Mouse (Mus musculus) liver, adult (tissue): ENCODE data around the gene Ccr1.

Experiments used
- GATA4 ChIP-seq: IDR thresholded peaks from 2 replicates; pipeline ENCODE4 v1.6.1; 2014; ENCODE audit warnings: mild to moderate bottlenecking, low read length; ENCODE audit not compliant: insufficient replicate concordance

The Ccr1 gene

DNA sequence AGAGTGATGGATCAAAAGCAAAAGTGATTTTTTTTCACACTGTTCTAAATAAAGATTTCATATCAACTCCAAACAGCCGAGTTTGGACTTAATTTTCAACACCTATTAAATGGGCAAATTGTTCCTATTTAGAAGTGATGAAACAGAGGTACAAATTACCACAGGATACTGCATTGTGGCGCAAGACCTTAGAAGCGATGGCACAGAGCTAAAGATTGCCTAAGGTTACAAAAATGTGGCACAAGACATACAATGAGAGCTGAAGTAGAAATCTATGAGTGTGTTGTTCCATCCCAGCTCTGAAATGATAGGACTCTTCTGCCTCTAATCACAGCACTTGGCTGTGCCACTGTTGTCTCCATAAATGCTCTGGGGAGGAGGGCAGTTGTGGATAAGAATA, 3.7 kb downstream of the Ccr1 start:
- no peak for TF ChIP-seq GATA4

DNA sequence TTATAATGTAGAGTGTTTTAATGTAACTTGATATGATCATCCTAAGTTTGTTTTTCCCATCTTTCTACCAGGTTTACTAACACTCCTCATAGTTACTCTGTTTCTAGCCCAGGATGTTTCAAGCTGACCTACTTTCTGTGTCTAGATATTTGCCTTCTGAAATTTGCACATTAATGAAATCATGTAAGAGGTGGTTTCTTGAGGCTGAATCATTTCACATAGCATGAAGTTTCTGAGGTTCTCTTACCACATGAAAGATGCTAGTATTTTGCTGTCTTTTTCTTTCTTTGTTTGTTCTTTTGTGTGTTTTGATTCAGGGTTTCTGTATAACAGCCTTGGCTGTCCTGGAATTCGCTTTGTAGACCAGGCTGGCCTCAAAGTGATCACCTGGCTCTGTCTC, 8.3 kb downstream of the Ccr1 start:
- TF ChIP-seq GATA4 = no peak

DNA sequence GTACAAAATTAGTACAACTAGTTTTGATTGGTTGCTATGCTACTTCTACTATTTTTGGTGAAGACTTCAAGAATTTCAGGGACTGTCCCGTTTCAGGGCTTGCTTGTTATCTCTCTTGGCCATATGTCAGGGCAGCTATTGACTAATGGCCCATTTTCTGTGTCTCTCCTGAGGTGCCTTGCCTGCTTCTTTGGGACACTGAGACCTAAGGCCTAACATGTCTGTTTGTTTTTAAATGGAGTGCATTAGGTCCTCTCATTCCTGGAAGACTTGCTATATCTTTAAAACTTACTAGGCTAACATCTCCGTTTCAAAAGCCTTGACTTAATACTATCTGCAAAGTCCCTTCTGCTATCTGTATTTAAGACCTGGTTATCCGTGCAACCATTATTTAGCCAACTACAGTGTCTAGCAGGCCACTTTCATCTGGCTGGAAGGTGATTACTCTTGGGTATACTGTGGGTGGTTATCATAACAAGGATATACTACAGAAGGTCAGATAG, 10.5 kb downstream of the Ccr1 start:
- TF ChIP-seq GATA4 = no peak

DNA sequence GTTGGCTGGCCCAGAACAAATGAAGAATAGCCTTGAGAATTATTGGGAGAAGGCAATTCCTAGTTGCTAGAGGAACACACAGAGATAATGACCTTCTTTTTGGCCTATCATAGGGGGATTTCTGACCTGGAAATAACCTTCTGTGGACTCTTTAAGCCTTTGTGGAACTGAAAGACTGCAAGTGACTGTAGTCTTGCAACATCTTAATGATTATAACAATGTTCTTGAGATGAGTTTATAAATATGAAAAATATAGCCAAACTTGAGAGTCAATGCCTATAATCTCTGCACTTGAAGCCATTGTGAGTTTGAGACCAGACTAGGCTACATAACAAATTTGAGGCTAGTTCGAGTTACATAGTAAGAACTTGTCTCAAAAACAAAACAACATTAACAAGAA, 11.6 kb downstream of the Ccr1 start:
- TF ChIP-seq GATA4 = no peak

DNA sequence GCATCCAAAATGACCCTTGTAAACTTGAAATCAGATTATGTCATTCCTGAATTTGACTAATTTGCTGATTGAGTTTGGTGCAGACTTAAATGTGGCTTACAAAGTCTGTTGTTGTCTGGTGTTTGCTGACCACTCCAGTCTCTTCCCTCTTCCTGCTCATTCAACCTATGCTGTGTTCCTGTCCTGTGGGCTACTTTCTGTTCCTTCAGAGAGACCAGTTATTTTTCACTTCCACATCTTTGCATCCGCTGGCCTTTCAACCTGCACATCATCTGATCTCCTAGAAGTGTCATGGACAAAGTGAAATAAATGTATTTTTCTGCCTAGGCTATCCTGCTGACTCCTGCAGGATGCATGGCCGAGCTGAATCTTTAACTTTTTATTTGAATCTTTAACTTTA, 14.9 kb downstream of the Ccr1 start:
- TF ChIP-seq GATA4 = no peak

DNA sequence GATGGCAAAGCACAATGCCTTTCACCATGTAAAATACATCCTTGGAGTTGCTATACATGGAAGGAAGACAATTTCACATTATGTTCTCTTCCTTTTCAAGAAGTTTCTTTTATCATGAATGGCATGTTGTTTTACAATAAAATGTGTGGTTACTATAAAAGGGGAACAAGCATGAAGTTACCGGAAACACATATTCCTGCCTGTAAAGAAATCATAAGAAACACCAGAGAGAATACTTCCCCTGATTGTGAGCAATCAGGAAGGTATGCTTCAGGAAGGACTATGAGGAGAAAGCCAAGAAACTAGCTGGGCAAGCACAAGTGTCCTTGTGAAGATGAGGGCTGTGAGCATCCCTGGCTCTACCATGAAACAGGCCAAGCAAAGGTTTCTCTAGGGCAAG, 17.3 kb downstream of the Ccr1 start:
- TF ChIP-seq GATA4 = no peak

DNA sequence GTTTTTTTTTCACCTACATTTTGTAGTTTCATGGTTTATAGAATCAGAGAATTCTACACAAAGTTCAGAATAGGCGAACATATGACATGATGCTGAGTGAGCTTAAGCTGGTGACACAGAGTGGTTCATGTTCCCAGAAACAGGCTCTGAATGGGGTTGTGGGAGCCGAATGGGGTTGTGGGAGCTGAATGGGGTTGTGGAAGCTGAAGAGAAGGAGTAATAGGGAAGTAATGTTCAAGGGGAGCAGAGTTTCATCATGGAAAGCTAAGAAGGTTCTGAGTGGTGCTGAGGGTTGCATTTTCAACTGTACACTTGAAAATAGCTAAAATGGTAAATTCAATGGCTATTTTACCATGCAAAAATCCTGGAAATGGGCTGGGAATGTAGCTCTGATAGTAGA, 19.1 kb downstream of the Ccr1 start:
- TF ChIP-seq GATA4 = no peak

DNA sequence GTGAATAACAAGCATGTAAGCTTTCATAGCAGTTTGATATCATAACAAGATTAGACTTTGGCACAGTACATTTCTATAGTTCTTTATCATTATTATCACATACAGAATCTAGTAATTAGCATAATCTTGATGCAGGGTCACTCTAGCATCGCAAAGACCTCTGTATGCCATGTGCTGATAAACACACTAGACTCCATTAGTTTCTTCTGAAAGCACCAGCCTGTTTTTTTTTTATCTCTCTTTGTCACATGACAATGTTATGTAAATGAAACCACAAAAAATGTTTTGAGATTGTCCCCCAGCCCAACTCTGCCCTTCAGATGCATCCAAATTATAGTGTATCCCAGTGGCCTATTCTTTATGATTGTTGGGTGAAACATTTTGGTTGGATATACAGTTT, 20.7 kb downstream of the Ccr1 start:
- TF ChIP-seq GATA4 = no peak

DNA sequence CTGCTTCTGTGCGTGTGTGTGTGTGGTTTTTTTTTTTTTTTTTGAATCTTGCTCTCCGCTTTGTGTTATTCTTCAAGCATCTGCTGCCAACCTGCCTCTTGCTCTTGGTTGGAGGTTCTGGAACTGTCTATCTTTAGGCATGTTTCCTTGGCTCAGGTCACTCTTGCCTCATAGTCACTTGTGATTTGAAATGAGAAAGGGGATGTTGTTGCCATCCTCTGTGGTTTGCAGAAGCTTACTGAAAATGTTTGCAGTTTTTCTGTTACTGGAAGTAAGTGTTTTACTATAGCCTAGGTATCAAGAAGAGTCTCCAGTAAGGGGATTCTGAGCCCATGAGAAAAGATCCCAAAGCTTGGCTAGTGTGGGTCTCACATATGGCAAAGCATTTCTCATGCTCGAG, 26.5 kb downstream of the Ccr1 start:
- no peak for TF ChIP-seq GATA4

DNA sequence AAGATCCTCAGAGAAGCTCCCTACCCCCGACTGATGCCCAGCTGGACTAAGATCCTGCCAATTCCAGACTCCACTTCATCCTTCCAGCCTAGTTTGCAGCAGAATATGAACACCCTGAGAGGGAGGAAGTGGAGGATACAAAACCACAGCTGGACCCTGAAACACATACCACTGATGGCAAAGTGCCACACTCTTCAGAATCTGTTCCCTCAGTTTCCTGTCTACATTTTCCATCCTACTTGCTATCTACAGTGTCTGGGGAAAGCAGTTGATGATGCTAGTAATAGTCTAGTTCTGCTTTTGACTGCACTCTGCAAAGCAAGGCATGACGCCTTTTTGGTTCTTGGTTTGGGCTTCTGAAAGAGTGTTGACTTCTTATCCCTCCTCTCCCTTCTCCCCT, 27.2 kb downstream of the Ccr1 start:
- TF ChIP-seq GATA4 = no peak

DNA sequence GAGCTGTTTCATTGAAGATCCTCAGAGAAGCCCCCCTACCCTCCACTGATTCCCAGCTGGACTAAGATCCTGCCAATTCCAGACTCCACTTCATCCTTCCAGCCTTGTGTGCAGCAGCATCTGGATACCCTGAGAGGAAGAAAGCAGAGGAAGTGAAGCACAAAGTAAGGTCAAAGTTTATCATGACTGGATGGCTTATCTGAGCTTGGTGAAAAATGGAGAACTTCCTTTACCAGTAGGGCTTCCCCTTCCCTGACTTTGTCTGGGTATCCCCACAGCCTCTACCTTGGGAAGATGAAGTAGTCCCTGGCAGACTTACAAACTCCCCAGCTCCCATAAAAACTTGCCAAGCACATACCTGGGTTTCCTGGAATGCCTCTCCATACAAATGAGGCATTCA, 27.9 kb downstream of the Ccr1 start:
- peak; percentile 98 for TF ChIP-seq GATA4

DNA sequence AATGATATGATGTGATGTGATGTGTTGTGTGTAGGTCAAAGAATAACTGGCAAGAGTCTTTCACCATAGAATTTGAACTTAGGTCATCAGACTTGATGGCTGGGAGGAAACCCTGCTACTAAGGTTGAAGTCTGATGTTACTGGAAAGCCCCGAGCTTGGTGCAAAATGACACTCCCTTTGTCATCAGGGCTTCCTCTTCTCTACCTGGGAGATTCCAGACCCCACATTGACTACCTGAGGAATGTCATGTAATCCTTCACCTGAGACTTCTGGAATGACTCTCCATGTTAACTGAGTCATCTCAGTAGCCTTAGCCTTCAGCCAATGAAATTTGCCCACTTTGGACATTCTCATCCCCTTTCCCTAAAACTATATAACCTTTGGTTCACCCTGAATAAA, 28.3 kb downstream of the Ccr1 start:
- TF ChIP-seq GATA4 = no peak

DNA sequence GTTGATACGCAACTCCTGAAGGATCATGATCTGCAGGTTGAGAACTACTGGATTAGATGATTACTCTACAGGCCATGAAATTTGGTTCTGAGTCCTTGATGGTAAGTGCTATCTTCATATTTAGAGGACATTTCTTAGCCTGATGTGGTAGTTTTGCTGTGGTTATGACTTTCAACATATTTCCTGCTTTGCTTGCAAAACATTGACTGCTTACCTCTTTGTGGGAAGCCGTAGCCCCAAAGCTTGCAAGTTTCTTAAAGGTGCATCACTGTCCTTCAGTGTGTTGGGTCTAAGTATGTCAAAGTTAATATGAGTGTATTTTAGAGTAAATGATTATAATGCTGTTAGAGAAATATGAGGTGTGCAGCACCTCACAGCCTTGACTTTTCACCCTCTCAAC, 30.5 kb downstream of the Ccr1 start:
- no peak for TF ChIP-seq GATA4

DNA sequence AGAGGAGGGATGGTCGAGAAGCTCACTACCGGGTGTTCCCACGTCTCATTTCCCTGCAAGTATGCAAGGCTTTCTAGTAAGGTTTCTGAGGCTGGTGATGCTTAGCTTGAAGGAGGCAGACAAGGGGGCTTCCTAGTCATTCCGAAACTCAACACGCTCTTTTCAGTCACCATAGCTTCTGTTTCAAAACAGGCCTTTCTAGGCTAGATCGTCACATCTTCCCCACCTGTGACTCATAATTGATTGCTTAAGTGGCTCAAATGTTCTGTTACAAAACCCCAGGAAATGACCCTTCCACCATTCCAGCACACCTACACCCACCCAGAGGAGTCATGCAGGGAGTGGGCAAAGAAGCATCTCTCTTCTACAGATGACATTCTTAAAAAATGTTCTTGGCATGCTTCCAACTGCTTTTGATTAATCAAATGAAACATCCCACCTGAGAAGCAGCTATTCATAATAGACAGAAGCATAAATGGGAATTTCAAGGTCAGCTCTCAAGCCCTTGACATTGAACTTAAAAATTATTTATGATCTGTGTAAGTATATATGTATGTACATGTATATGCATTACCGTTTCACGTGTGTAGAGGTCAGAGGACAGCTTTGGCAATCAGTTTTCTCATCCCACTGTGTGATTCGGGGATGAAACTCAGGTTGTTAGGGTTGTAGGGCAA, 31.8 kb downstream of the Ccr1 start:
- TF ChIP-seq GATA4 = no peak

DNA sequence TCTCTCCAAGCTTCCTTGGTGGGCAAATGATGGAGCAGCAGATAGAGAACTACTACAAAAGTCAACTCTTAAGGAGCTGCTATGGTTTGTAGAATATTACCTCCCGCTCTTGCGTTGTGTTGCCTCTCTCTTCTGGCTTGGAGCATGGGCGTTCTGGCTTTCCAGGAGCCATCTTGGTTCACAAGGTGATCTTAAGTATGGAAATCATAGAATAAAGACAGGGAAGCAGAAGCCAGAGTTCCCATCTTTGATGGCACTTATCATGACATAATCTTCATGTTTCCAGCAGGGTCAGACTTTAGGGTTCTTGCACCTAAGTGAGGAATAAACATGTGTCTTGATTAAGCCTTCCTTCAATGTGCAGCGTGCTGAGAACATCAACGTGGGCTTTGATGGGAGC, 32.7 kb downstream of the Ccr1 start:
- no peak for TF ChIP-seq GATA4

DNA sequence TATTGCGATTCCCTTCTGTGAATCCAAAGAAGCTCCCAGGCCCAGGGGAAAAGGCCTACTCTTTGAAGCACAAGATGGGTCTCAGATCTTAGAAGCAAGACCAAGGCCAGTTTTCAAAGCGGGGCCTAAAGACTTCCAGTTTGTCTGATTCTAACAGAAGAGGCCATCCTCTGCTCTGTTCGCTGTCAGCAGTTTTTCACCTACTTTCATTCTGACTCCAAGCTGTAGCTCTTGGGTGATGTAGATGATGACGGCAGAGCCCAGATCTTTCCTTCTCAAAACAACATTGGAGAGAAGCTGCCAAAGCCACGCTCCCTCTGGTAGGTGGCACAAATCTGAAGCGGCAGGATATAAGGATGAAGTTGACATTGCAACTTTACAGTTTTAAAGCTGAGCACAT, 33.1 kb downstream of the Ccr1 start:
- no peak for TF ChIP-seq GATA4

DNA sequence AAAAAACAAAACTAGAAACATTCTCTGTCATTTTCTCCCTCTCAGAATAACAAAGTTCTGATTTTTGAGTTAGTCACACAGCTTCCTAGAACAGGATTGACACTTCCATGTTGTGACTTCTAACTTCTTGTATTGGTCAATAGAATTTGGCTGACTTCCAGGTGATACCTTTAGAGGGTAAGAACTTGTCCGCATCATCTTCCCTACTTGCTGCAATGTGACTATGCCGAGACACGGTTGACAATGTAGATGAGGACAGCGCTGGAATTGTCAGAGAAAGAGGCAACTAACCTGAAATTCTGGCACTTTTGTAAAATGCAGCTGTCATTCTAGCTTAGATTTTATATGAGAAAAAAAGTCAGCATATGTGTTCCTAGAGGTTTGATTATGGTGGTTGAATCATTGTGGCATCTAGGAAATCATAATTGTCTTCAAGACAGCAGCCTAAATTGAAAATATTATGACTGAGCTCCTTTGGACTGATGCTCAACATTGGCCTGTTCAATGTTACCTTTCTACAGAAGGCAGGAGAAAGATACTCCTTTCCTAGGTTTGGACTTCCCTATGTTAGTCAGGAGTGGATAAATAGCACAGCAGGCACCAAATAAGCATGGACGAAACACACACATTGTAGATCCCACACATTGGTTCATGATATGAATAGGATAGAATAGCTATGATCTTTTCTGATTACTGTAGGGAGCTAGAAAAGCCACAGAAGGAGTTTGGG, 34.6 kb downstream of the Ccr1 start:
- TF ChIP-seq GATA4 = no peak
